Mouse (Mus musculus) skeletal muscle tissue, adult 2 months (tissue): ENCODE measurements around the gene Kif1bp.
A peak's percentile ranks its signal among the peaks of the same experiment; 100 is the strongest.
"Not testable (repeated sequence)": the region's sequence is repeated elsewhere in the genome, so short reads cannot be mapped to it uniquely, and the experiment has no call there.

Experiments
- DNase-seq: peaks from one replicate; pipeline ENCODE4 v3.0.0-alpha.2; 2012; ENCODE audit warnings: low read depth, low spot score

Kif1bp gene

GRCm38 (mm10) chr10:62578338-62579100 is at the start of gene Kif1bp:
TSS of gene Kif1bp (minus strand) at chr10:62578457.
- DNase-seq: peak; percentile 99

DNA sequence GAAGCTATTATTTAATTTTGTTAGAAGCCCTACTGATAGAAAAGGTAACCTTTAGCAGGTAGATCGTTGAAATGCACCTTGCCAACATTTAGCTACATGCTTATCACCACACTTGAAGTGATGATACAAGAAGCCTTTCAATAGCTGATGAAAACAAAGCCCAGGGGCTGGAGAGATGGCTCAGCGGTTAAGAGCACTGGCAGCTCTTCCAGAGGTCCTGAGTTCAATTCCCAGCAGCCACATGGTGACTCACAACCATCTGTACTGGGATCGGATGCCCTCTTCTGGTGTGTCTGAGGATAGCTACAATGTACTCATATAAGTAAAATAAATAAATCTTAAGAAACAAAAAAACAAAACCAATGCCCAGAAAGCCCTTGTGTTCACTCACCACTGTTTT is 25.9 kb upstream of the Kif1bp start:
- no peak for DNase-seq

- DNase-seq: no peak
Measured at GRCm38 (mm10) chr10:62603233-62604030, 25.2 kb upstream of the Kif1bp start.

GRCm38 (mm10) chr10:62602177-62603040 is 24.2 kb upstream of the Kif1bp start, which contains the start of gene Ddx21:
TSS of gene Ddx21 (minus strand) at chr10:62602281.
- peak; percentile 74 for DNase-seq

DNA sequence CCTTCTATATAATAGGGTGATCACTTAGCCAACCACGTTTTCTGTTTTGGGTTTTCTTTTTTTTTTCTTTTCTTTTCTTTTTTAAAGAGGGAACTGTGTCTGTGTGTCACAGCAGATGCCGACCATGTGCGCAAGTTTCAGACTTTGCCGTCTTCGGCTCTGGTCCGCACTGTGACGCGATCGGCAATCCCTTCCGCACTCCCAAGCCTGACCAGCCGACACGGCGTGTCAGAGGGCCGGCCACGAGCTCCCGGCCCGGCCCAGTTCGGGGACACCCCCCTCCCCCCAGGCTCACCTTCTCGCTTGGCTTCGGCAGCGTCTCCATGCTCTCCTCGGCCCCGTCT is 23.5 kb upstream of the Kif1bp start:
- DNase-seq: no peak

- no peak for DNase-seq
Measured at GRCm38 (mm10) chr10:62601053-62601791, 23.0 kb upstream of the Kif1bp start.

- DNase-seq: no peak
Measured at GRCm38 (mm10) chr10:62600056-62600455, 21.8 kb upstream of the Kif1bp start.

DNA sequence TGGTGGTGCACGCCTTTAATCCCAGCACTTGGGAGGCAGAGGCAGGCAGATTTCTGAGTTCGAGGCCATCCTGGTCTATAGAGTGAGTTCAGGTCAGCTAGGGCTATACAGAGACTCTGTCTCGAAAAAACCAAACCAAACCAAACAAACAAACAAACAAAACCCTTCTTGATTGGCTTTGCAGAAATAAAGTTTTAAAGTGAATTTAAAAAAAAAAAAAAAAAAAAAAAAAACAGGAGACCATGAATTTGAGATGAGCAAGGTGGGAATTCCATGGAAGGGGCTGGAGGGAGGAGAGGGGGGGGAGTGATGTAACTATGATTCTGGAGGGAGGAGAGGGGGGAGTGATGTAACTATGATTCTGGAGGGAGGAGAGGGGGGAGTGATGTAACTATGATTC is 21.1 kb upstream of the Kif1bp start:
- not testable (repeated sequence) for DNase-seq

DNA sequence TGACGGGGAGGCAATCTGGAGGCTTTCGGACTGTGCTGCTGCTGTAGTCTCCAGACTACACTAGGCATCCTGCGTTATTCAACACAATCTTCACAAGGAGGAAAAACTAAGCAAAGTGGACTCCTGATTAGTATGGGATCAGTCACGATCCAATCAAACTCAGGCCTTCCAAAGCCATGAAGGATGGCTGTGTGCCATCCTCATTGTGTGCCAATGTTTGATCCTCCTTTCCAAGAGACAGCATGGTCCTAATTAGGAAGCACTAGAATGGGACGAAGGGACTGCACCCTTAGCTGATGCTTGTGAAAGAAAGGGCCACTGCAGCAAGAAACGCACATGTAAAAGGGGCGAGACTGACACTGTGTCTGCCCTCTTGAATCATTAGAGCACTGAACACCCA is 14.2 kb upstream of the Kif1bp start:
- no peak for DNase-seq

DNA sequence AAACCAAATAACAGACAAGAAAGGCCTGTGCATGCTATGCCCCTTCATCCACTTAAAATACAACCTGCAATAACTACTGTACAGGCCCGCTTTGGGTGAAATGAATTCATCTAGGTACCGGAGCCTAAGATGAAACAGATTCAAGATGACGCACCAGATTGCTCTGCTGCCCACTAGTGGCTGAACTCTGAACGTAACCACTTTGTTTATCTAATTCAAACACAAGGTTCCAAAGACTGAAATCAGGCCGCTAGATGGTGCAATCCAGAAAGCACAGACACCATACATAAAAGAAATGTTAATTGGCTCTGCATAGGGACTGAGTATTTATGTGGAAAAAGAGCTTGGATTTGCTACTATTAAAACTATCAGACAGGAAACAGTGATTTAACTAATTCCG is 11.9 kb upstream of the Kif1bp start:
- peak; percentile 67 for DNase-seq

GRCm38 (mm10) chr10:62588616-62589015 is 10.4 kb upstream of the Kif1bp start:
- DNase-seq: no peak

- DNase-seq: no peak
Measured at GRCm38 (mm10) chr10:62583245-62583644, 5.0 kb upstream of the Kif1bp start.

- DNase-seq: no peak
Measured at GRCm38 (mm10) chr10:62582701-62583100, 4.4 kb upstream of the Kif1bp start.

GRCm38 (mm10) chr10:62582263-62582662 is 4.0 kb upstream of the Kif1bp start:
- no peak for DNase-seq

DNA sequence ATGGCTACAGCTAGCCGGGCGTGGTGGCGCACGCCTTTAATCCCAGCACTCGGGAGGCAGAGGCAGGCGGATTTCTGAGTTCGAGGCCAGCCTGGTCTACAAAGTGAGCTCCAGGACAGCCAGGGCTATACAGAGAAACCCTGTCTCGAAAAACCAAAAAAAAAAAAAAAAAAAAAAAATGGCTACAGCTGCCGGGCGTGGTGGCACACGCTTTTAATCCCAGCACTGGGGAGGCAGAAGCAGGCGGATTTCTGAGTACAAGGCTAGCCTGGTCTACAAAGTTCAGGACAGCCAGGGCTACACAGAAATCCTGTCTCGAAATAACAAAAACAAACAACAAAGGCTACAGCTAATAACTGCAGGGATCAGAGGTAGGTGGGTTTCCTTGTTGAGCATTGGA is 872 bp upstream of the Kif1bp start:
- not testable (repeated sequence) for DNase-seq

DNA sequence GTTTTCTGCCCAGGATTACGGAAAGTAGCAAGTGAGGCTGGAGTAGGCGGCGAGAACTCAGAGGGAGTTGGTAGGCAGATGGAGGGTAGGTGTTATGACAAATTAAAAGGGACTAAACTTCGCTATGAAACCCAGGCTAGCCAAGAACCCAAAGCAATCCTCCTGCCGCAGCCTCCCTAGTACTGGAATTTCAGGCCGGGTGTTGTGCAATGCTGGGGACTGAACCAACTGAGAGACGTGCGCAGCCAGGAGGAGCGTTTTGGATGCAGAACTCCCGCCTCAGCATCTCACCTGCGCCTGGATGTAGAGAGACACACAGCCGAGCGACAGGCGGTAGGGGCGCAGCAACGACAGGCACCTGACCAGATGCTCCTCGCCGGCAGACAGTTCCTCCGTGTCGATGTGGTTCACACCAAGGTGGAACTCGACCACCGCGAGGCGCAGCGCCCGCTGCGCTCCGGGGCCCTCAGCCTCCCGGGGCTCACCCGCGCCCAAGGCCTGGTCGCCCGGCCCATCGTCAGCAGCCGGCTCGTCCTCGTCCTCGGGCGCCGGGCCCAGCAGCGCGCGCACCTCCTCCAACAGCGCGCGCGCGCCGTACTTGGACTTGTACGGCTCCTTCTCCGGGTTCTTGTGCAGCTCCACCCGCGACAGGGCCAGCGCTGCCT is 452 bp downstream of the Kif1bp start:
- no peak for DNase-seq

GRCm38 (mm10) chr10:62575001-62575400 is 3.3 kb downstream of the Kif1bp start:
- no peak for DNase-seq

DNA sequence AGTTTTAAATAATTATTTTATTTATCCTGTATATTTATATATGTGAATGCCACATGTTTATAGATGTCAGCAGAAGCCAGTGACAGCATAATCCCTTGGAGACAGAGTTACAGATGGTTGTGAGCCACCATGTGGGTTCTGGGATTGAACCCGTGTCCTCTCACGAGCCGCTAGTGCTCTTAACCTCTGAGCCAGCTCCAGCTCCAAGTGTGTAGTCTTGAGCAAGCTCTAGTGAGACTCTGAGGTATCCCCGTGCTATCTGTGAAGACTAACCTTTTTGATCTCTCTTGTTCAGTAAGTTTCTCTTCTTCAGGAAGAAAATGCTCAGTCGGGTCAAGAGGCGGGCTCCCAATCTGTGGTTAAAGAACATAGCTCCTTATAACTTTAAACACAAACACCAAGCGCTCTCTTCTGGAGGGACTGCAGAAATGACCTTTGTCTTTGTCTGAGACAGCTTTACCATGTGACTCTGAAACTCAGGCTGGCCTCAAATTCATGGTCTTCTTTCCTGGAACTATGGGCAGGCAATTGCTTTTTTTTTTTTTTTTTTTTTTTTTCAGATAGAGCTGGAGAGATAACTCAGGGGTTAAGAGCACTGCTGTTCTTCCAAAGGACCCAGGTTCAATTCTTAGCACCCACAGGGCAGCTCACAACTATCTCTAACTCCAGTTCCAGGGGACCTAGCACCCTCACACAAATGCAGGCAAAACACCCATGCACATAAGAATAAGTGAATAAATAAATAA is 8.0 kb downstream of the Kif1bp start:
- no peak for DNase-seq

- DNase-seq: no peak
Measured at GRCm38 (mm10) chr10:62568861-62569260, 9.4 kb downstream of the Kif1bp start.

GRCm38 (mm10) chr10:62557736-62558135 is 20.5 kb downstream of the Kif1bp start:
- no peak for DNase-seq
